ENCODE assay signal across 28 mouse cellular contexts in the genomic region with DNA sequence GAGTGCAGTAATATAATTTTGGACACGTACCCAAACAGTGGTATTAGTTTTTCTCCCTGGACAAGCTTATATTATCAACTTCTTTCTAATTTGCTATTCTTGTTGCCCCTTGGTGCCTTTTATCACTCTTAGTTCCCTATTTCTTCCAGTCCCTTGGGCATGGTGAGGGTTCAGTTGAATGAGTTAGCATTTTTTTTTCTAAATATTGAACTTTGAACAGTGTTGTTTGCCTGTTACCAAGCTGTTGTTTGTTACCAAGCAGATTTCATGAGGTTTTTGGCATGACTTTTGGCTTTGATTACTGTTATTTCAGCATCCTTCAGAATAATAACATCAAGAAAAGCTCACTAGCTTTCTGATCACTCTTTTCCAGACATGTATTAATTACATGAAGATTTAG.
"Had no signal": no experiment of that assay in that cellular context is flagged by ENCODE, and none has a peak within 500 bp of the region (broad histone marks: within the 10 kb centered on the region; RNA-seq: fewer than 3 reads in every experiment).

No protein-coding gene starts in this region.

- H3K27me3 ChIP-seq: heart, embryonic 12.5 days; hindbrain, embryonic 12.5 days; intestine, embryonic 15.5 days; kidney, embryonic 15.5 days; limb, embryonic 13.5 days; limb, embryonic 15.5 days; liver, embryonic 12.5 days had no signal

- H3K9me3 ChIP-seq: heart, embryonic 10.5 days; heart, embryonic 12.5 days; hindbrain, embryonic 10.5 days; hindbrain, embryonic 12.5 days; intestine, embryonic 15.5 days; kidney, embryonic 15.5 days; limb, embryonic 13.5 days; limb, embryonic 15.5 days; liver, embryonic 12.5 days had no signal

- DNase-seq: gastrocnemius, adult 2 months; gastrocnemius, postnatal 10 days; gastrocnemius, postnatal 25 days; heart, adult 18-20 months; heart, postnatal 10 days; heart, postnatal 4 days; kidney, adult 11 months; kidney, adult 2 months; kidney, adult 9 months; kidney, postnatal 14 days; kidney, postnatal 36 days; layer of hippocampus, adult 9-11 months; layer of hippocampus, postnatal 36 days; left cerebral cortex, postnatal 4 days had no signal

- H3K4me3 ChIP-seq: gastrocnemius, adult 2 months; heart, embryonic 10.5 days; heart, embryonic 12.5 days; hindbrain, embryonic 10.5 days; hindbrain, embryonic 12.5 days; intestine, embryonic 15.5 days; kidney, embryonic 15.5 days; limb, embryonic 13.5 days; limb, embryonic 15.5 days; liver, embryonic 12.5 days had no signal

- ATAC-seq: hindbrain, embryonic 16.5 days; inflammation-experienced regulatory T-cells, adult 6 months; intestine, embryonic 15.5 days; liver, embryonic 12.5 days had no signal

- H3K4me2 ChIP-seq: heart, embryonic 12.5 days; hindbrain, embryonic 12.5 days; hindbrain, embryonic 14.5 days; intestine, embryonic 15.5 days; kidney, embryonic 15.5 days; limb, embryonic 13.5 days; limb, embryonic 15.5 days; liver, embryonic 12.5 days had no signal

- H3K4me1 ChIP-seq: heart, embryonic 10.5 days; heart, embryonic 12.5 days; hindbrain, embryonic 10.5 days; hindbrain, embryonic 12.5 days; intestine, embryonic 15.5 days; kidney, embryonic 15.5 days; limb, embryonic 13.5 days; limb, embryonic 15.5 days; liver, embryonic 12.5 days had no signal

- H3K27ac ChIP-seq: gastrocnemius, adult 2 months; heart, embryonic 10.5 days; hindbrain, embryonic 10.5 days; hindbrain, embryonic 12.5 days; hindbrain, embryonic 14.5 days; intestine, embryonic 15.5 days; kidney, embryonic 15.5 days; kidney, postnatal 0 days; limb, embryonic 13.5 days; limb, embryonic 15.5 days; liver, embryonic 12.5 days; liver, embryonic 14.5 days had no signal

- H3K36me3 ChIP-seq: heart, embryonic 10.5 days; heart, embryonic 12.5 days; hindbrain, embryonic 10.5 days; hindbrain, embryonic 12.5 days; intestine, embryonic 15.5 days; kidney, embryonic 15.5 days; limb, embryonic 13.5 days; limb, embryonic 15.5 days; liver, embryonic 12.5 days had no signal

- H3K9ac ChIP-seq: heart, embryonic 12.5 days; hindbrain, embryonic 12.5 days; hindbrain, embryonic 14.5 days; intestine, embryonic 15.5 days; kidney, embryonic 15.5 days; limb, embryonic 13.5 days; limb, embryonic 15.5 days; liver, embryonic 12.5 days; liver, embryonic 14.5 days had no signal
